ENCODE assay signal across 11 mouse cellular contexts in genomic region chr6:52507171-52507570, GRCm38 (mm10).
DNase-seq lines count a peak whose midpoint lies in the region.
"Had no signal": no experiment of that assay in that cellular context is flagged by ENCODE, and none has a peak within 500 bp of the region (broad histone marks: within the 10 kb centered on the region; RNA-seq: fewer than 3 reads in every experiment).

No protein-coding gene starts in this region.

- DNase-seq in gastrocnemius, adult 18-20 months (ENCODE audit: low spot score): peak; percentile 66
- no peak for DNase-seq in gastrocnemius, postnatal 10 days
- peak; percentile 2 to 7 for DNase-seq in layer of hippocampus, postnatal 36 days
- no peak for DNase-seq in layer of hippocampus, postnatal 10 days (ENCODE audit: low spot score in 2 of 2)
- peak; percentile 5 for DNase-seq in ovary, postnatal 14 days (ENCODE audit: low spot score)
- no peak for DNase-seq in ovary, postnatal 36 days (ENCODE audit: low spot score)
- DNase-seq in skeletal muscle tissue, adult 2 months (ENCODE audit: low read depth, low spot score): peak; percentile 67
- no peak for DNase-seq in right cerebral cortex, postnatal 4 days
- DNase-seq: adrenal gland, postnatal 25 days; cerebellum, adult 8-10 months; thymus, adult 18-20 months had no signal

Comparison
In these comparisons a context has a peak if more than half of its experiments do, and no peak if none do; other contexts are left out.
1. DNase-seq: peak in gastrocnemius, adult 18-20 months (single experiment), layer of hippocampus, postnatal 36 days (2 of 2), ovary, postnatal 14 days (single experiment) and skeletal muscle tissue, adult 2 months (single experiment); none in gastrocnemius, postnatal 10 days (single experiment), layer of hippocampus, postnatal 10 days (0 of 2), ovary, postnatal 36 days (single experiment) and right cerebral cortex, postnatal 4 days (single experiment).